Comparison of ENCODE assay signal across 8 mouse cellular contexts in genomic region chr4:46195781-46196487, GRCm38 (mm10). TPM values are rescaled to one million over a fixed set of nuclear protein-coding genes. Genes with fewer than 3 reads are reported as not detected.
DNase-seq lines count a peak whose midpoint lies in the region; ATAC-seq lines count a peak whose summit lies in the region.

TSS of gene Xpa (minus strand) at chr4:46196311.

- peak within 1 kb of the TSS; percentile 64 for H3K4me2 ChIP-seq in hindbrain, embryonic 15.5 days

- peak within 1 kb of the TSS; percentile 83 for H3K9ac ChIP-seq in hindbrain, embryonic 15.5 days

- peak; percentile 97 for ATAC-seq in hindbrain, embryonic 15.5 days (ENCODE audit: low FRiP score, low read depth)

- peak within 1 kb of the TSS; percentile 71 for H3K4me3 ChIP-seq in hindbrain, embryonic 15.5 days

- peaks cover 30% of the 10 kb centered on the region for H3K4me1 ChIP-seq in hindbrain, embryonic 15.5 days (replicated peaks)

- no peaks in the 10 kb centered on the region for H3K9me3 ChIP-seq in hindbrain, embryonic 15.5 days

- H3K27ac ChIP-seq in hindbrain, embryonic 15.5 days (replicated peaks), result peak within 1 kb of the TSS; percentile 93

- peaks cover 11% of the 10 kb centered on the region for H3K27me3 ChIP-seq in hindbrain, embryonic 15.5 days

- peak; percentile 94 for DNase-seq in T-cell, adult 2 months (ENCODE audit: low spot score)
- peak; percentile 96 to 97 for DNase-seq in cerebellum, postnatal 36 days
- DNase-seq in frontal cortex, postnatal 36 days (ENCODE audit: low spot score in 2 of 2), result peak; percentile 94 to 97
- peak; percentile 94 for DNase-seq in left cerebral cortex, adult 11 months (ENCODE audit: low spot score)
- DNase-seq in lung, postnatal 4 days, result peak; percentile 94
- DNase-seq in retina, postnatal 7 days (ENCODE audit: low read depth, low spot score), result peak; percentile 97
- peak; percentile 80 for DNase-seq in urinary bladder, adult 2 months (ENCODE audit: low spot score)

- H3K36me3 ChIP-seq in hindbrain, embryonic 15.5 days, result peaks cover 5% of the 10 kb centered on the region

- WGBS in hindbrain, embryonic 15.5 days, result under 1% methylated on average over 67 of the region's 70 CpGs

RNA-seq across cellular contexts. Expression of gene Xpa, which starts in this region (rescaled TPM):
- 30.4 and 30.7 TPM in 2 replicates for polyA plus RNA-seq in hindbrain, embryonic 15.5 days (2015; fragmentation: Nextera tagmentation; extraction: Ambion mirVana)
- 35.0 and 36.5 TPM in 2 replicates for polyA plus RNA-seq in urinary bladder, adult 2 months (2012; rRNA removed)

Comparison
In these comparisons a context has a peak if more than half of its experiments do, and no peak if none do; other contexts are left out.
1. Peak in every context shown above with its lines: DNase-seq, ATAC-seq, H3K4me3 ChIP-seq and H3K27ac ChIP-seq.